Mouse (Mus musculus): ENCODE results near the gene Cks2. TPM values are rescaled to one million over a fixed set of nuclear protein-coding genes. Genes with fewer than 3 reads are reported as not detected.

Gene Cks2
- polyA plus RNA-seq (2014; fragmentation: Nextera tagmentation; extraction: Ambion mirVana): 283 and 285 TPM in 2 replicates

GRCm38 (mm10) chr13:51644829-51645789, at the start of gene Cks2:
Gene Cks2, plus strand, starts transcription at chr13:51645232.
- H3K4me1 ChIP-seq (ENCODE audit: control insufficient read depth, insufficient read depth, low read length): peaks cover 15% of the 10 kb centered on the region; the same call in 1 of the 2 replicates
- WGBS: under 1% methylated on average over 69 of the region's 83 CpGs
- H3K4me3 ChIP-seq (ENCODE audit: low read depth, low read length): peak within 1 kb of the TSS; percentile 78
- DNase-seq (ENCODE audit: low spot score): peak; percentile 100
- H3K4me2 ChIP-seq (ENCODE audit: low read depth, low read length): peak within 1 kb of the TSS; percentile 62
- no peaks in the 10 kb centered on the region for H3K27me3 ChIP-seq (replicated peaks; ENCODE audit: control insufficient read depth, insufficient read depth, low read length)
- H3K36me3 ChIP-seq (ENCODE audit: control insufficient read depth, insufficient read depth, low read length): peaks cover 3% of the 10 kb centered on the region; the same call in 1 of the 2 replicates
- peak within 1 kb of the TSS; percentile 74 for H3K27ac ChIP-seq (replicated peaks; ENCODE audit: low read depth, low read length)
- H3K9ac ChIP-seq (ENCODE audit: low read depth, low read length): peak within 1 kb of the TSS; percentile 89
- no peaks in the 10 kb centered on the region for H3K9me3 ChIP-seq (ENCODE audit: control insufficient read depth, low read length)
- ATAC-seq (ENCODE audit: low read depth): peak; percentile 98

DNA sequence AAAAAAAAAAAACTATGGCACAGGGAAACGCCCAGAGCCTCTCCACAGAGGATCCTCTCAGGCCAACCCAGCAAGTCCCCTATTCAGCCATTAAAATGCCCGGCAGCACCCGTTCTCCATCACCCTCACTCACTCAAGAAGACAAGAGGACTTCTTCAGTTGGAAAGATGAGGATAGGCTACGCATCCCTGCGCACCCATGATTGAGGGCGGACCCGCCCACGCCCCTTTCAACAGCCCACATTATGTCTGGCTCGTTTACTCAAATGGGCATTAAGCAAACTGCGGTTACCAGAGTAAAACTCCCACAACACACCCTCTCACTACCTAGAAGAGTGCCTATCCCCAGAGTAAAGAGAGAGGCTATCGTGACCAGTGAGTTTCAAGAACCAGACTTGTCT, 49.6 kb upstream of the Cks2 start:
- WGBS: 47% methylated on average over 11 of the region's 11 CpGs
- 0 out of 2 replicates have a peak, but pooled peaks cover 4% of the 10 kb centered on the region for H3K4me1 ChIP-seq (ENCODE audit: control insufficient read depth, insufficient read depth, low read length)
- H3K9me3 ChIP-seq (ENCODE audit: control insufficient read depth, low read length): no peaks in the 10 kb centered on the region
- DNase-seq (ENCODE audit: low spot score) (no peak), ATAC-seq (ENCODE audit: low read depth) (peak; percentile 12; the same call in 1 of the 2 replicates)
- H3K27me3 ChIP-seq (replicated peaks; ENCODE audit: control insufficient read depth, insufficient read depth, low read length): peaks cover 6% of the 10 kb centered on the region; the same call in 1 of the 2 replicates
- H3K4me3 ChIP-seq (ENCODE audit: low read depth, low read length): peak overlapping the region; percentile 40; the same call in 1 of the 2 replicates
- H3K27ac ChIP-seq (replicated peaks; ENCODE audit: low read depth, low read length): no peak overlapping the region
- no peaks in the 10 kb centered on the region for H3K36me3 ChIP-seq (ENCODE audit: control insufficient read depth, insufficient read depth, low read length)
- H3K4me2 ChIP-seq (ENCODE audit: low read depth, low read length): peak overlapping the region; percentile 92
- no peak overlapping the region; the same call in 1 of the 2 replicates for H3K9ac ChIP-seq (ENCODE audit: low read depth, low read length)

DNA sequence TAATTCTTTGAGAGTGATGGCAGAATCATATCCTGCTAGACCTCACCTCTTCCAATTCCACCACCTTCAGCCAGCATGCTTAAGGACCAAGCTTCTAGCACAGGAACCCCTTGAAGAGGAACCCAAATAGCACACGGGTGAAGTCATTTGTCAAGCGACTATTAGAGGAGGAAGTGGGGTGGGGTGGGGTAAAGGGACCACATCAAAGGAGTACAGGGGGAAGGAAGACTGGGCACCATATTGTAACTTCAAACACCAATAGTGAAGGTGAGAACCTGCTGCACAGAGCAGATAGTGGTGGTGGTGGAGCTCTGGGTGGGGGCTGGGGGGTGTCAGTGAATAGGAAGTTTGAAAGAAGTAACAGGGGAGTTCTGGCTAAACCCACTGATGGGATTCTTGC, 47.0 kb upstream of the Cks2 start:
- no peaks in the 10 kb centered on the region for H3K36me3 ChIP-seq (ENCODE audit: control insufficient read depth, insufficient read depth, low read length)
- ATAC-seq (ENCODE audit: low read depth): no peak
- no peak overlapping the region for H3K4me2 ChIP-seq (ENCODE audit: low read depth, low read length)
- H3K27me3 ChIP-seq (replicated peaks; ENCODE audit: control insufficient read depth, insufficient read depth, low read length): peaks cover 6% of the 10 kb centered on the region; the same call in 1 of the 2 replicates
- no peak overlapping the region for H3K9ac ChIP-seq (ENCODE audit: low read depth, low read length)
- WGBS: 63% methylated on average over 2 of the region's 2 CpGs
- H3K4me3 ChIP-seq (ENCODE audit: low read depth, low read length): no peak overlapping the region
- 0 out of 2 replicates have a peak, but pooled peaks cover 8% of the 10 kb centered on the region for H3K4me1 ChIP-seq (ENCODE audit: control insufficient read depth, insufficient read depth, low read length)
- no peak for DNase-seq (ENCODE audit: low spot score)
- no peaks in the 10 kb centered on the region for H3K9me3 ChIP-seq (ENCODE audit: control insufficient read depth, low read length)
- H3K27ac ChIP-seq (replicated peaks; ENCODE audit: low read depth, low read length): no peak overlapping the region

DNA sequence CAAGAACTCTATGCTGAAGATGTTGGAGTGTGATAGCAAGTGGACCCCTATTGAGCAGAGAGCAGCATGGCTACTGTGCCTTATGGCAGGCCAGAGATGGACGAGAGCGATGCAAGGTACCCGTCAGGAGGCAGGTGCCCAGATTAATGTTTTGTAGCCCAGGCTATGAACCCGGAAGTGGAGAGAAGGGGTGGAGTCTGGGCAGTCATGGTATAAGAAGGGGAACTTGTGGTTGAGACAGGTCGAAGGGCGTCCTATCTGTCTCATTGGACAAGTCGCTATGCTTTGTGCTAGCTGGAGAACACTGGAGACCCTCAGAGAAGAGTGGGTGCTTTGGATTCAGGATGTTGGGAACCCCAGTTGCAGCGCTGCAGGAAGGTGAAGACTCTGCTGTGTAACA, 44.9 kb upstream of the Cks2 start:
- 0 out of 2 replicates have a peak, but pooled peaks cover 8% of the 10 kb centered on the region for H3K4me1 ChIP-seq (ENCODE audit: control insufficient read depth, insufficient read depth, low read length)
- no peak overlapping the region for H3K4me3 ChIP-seq (ENCODE audit: low read depth, low read length)
- H3K27me3 ChIP-seq (replicated peaks; ENCODE audit: control insufficient read depth, insufficient read depth, low read length): peaks cover 4% of the 10 kb centered on the region; the same call in 1 of the 2 replicates
- no peaks in the 10 kb centered on the region for H3K36me3 ChIP-seq (ENCODE audit: control insufficient read depth, insufficient read depth, low read length)
- H3K27ac ChIP-seq (replicated peaks; ENCODE audit: low read depth, low read length): no peak overlapping the region
- WGBS: 93% methylated on average over 8 of the region's 8 CpGs
- ATAC-seq (ENCODE audit: low read depth) (no peak), DNase-seq (ENCODE audit: low spot score) (no peak)
- no peak overlapping the region for H3K9ac ChIP-seq (ENCODE audit: low read depth, low read length)
- no peaks in the 10 kb centered on the region for H3K9me3 ChIP-seq (ENCODE audit: control insufficient read depth, low read length)
- no peak overlapping the region for H3K4me2 ChIP-seq (ENCODE audit: low read depth, low read length)

DNA sequence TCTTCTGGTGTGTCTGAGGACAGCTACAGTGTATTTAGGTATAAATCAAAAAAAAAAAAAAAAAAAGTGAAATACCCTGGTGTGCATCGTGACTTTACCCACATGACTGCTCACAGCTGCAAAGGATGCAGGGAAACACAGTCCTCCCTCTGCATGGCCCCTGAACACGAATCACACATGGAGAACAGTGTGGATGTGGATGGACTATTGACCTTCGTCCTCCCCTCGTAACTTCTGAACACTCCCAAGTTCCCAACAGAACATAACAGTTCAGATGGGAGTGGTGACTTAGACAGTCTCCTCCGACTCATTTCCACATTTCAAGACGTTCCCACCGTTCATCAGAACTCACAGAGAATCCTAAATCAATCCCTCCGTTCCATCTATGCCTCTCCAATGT, 42.3 kb upstream of the Cks2 start:
- Histone ChIP-seq H3K36me3 (ENCODE audit: control insufficient read depth, insufficient read depth, low read length) (no peaks in the 10 kb centered on the region), H3K4me3 (ENCODE audit: low read depth, low read length) (no peak overlapping the region), H3K4me2 (ENCODE audit: low read depth, low read length) (peak overlapping the region; percentile 52), H3K27ac (replicated peaks; ENCODE audit: low read depth, low read length) (no peak overlapping the region), H3K9ac (ENCODE audit: low read depth, low read length) (no peak overlapping the region), H3K27me3 (replicated peaks; ENCODE audit: control insufficient read depth, insufficient read depth, low read length) (no peaks in the 10 kb centered on the region), H3K9me3 (ENCODE audit: control insufficient read depth, low read length) (no peaks in the 10 kb centered on the region), H3K4me1 (ENCODE audit: control insufficient read depth, insufficient read depth, low read length) (0 out of 2 replicates have a peak, but pooled peaks cover 4% of the 10 kb centered on the region)
- DNase-seq (ENCODE audit: low spot score) (no peak), ATAC-seq (ENCODE audit: low read depth) (no peak)
- 64% methylated on average over 8 of the region's 8 CpGs for WGBS

DNA sequence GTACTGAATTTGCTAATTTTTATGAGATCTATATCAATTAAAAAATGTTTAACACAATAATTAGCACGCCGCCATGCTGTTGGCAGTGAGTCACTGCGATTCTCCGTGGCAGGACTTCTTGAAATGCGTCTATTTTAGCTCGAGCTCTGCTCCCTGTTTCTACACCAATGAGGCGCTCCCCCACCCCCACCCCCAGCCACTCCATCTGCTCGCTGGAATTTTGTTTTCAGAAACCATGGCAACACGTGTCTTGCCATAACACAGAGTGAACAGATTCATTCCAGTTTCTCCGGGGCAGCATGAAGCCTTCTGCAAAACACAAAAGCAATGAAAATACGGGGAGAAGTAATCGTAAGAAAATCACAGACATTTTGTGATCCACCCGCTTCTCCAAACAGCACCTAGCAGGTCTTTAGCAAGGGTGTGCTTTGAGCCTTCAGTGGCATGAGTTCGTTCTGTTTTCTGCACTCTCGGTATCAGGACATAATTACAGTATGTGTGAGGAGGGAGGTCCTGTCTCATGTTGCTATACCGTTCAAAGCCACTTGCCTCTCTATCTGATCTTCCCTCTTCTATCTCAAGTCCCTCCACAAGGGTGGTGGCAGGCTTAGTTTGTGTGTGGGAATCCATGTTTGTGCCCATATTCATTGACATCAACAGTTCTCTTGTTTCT, 41.7 kb upstream of the Cks2 start:
- Histone ChIP-seq H3K27ac (replicated peaks; ENCODE audit: low read depth, low read length) (no peak overlapping the region; the same call in 1 of the 2 replicates), H3K9ac (ENCODE audit: low read depth, low read length) (peak overlapping the region; percentile 32), H3K4me2 (ENCODE audit: low read depth, low read length) (peak overlapping the region; percentile 52), H3K27me3 (replicated peaks; ENCODE audit: control insufficient read depth, insufficient read depth, low read length) (no peaks in the 10 kb centered on the region), H3K4me3 (ENCODE audit: low read depth, low read length) (peak overlapping the region; percentile 23), H3K4me1 (ENCODE audit: control insufficient read depth, insufficient read depth, low read length) (0 out of 2 replicates have a peak, but pooled peaks cover 4% of the 10 kb centered on the region), H3K9me3 (ENCODE audit: control insufficient read depth, low read length) (no peaks in the 10 kb centered on the region), H3K36me3 (ENCODE audit: control insufficient read depth, insufficient read depth, low read length) (no peaks in the 10 kb centered on the region)
- WGBS: 11% methylated on average over 16 of the region's 16 CpGs
- ATAC-seq (ENCODE audit: low read depth) (peak; percentile 83), DNase-seq (ENCODE audit: low spot score) (peak; percentile 91)

GRCm38 (mm10) chr13:51603894-51604244, 41.2 kb upstream of the Cks2 start:
- H3K9ac ChIP-seq (ENCODE audit: low read depth, low read length): peak overlapping the region; percentile 32
- H3K27ac ChIP-seq (replicated peaks; ENCODE audit: low read depth, low read length): no peak overlapping the region; the same call in 1 of the 2 replicates
- no peak for DNase-seq (ENCODE audit: low spot score)
- peak overlapping the region; percentile 52 for H3K4me2 ChIP-seq (ENCODE audit: low read depth, low read length)
- H3K36me3 ChIP-seq (ENCODE audit: control insufficient read depth, insufficient read depth, low read length): no peaks in the 10 kb centered on the region
- no peaks in the 10 kb centered on the region for H3K9me3 ChIP-seq (ENCODE audit: control insufficient read depth, low read length)
- H3K4me1 ChIP-seq (ENCODE audit: control insufficient read depth, insufficient read depth, low read length): 0 out of 2 replicates have a peak, but pooled peaks cover 4% of the 10 kb centered on the region
- no peak overlapping the region for H3K4me3 ChIP-seq (ENCODE audit: low read depth, low read length)
- WGBS: 30% methylated on average over 4 of the region's 4 CpGs
- no peaks in the 10 kb centered on the region for H3K27me3 ChIP-seq (replicated peaks; ENCODE audit: control insufficient read depth, insufficient read depth, low read length)
- no peak for ATAC-seq (ENCODE audit: low read depth)

DNA sequence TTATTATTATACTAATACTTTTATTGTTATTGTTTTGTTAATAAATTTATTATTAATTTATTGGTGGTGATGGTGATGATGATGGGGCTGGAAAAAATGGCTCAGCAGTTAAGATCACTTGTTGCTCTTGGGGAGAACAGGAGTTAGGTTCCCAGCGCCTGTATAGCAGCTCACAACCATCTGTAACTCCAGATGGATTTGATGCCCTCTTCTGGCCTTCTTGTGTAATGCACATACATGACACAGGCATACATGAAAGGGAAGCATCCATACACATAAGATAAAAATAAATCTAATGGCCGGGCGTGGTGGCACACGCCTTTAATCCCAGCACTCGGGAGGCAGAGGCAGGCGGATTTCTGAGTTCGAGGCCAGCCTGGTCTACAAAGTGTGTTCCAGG, 35.8 kb upstream of the Cks2 start:
- Histone ChIP-seq H3K27me3 (replicated peaks; ENCODE audit: control insufficient read depth, insufficient read depth, low read length) (no peaks in the 10 kb centered on the region), H3K36me3 (ENCODE audit: control insufficient read depth, insufficient read depth, low read length) (no peaks in the 10 kb centered on the region), H3K4me3 (ENCODE audit: low read depth, low read length) (no peak overlapping the region), H3K9me3 (ENCODE audit: control insufficient read depth, low read length) (no peaks in the 10 kb centered on the region), H3K9ac (ENCODE audit: low read depth, low read length) (no peak overlapping the region), H3K4me2 (ENCODE audit: low read depth, low read length) (no peak overlapping the region), H3K27ac (replicated peaks; ENCODE audit: low read depth, low read length) (no peak overlapping the region), H3K4me1 (ENCODE audit: control insufficient read depth, insufficient read depth, low read length) (0 out of 2 replicates have a peak, but pooled peaks cover 3% of the 10 kb centered on the region)
- 87% methylated on average over 7 of the region's 7 CpGs for WGBS
- DNase-seq (ENCODE audit: low spot score) (no peak), ATAC-seq (ENCODE audit: low read depth) (no peak)
